Mouse (Mus musculus) erythroblast, embryonic 14.5 days (primary cell): ENCODE data around the gene Phc2. TPM values are rescaled to one million over a fixed set of nuclear protein-coding genes. Genes with fewer than 3 reads are reported as not detected.
A peak's percentile ranks its signal among the peaks of the same experiment; 100 is the strongest.

Source experiments
- H3K27me3 ChIP-seq: 2 replicates; pipeline ENCODE4 v1.6.1; 2012; ENCODE audit warnings: inconsistent platforms; ENCODE audit not compliant: control insufficient read depth
- H3K36me3 ChIP-seq: 2 replicates; pipeline ENCODE4 v1.6.1; 2012; ENCODE audit warnings: mild to moderate bottlenecking, inconsistent platforms; ENCODE audit not compliant: control insufficient read depth
- H3K4me1 ChIP-seq: 2 replicates; pipeline ENCODE4 v1.6.1; 2012; ENCODE audit warnings: inconsistent platforms; ENCODE audit not compliant: control insufficient read depth
- H3K4me3 ChIP-seq: replicated peaks from 2 replicates; pipeline ENCODE3; 2012; ENCODE audit warnings: moderate library complexity, mild to moderate bottlenecking, inconsistent platforms
- H3K9me3 ChIP-seq: 2 replicates; pipeline ENCODE4 v1.6.1; 2012; ENCODE audit warnings: low read length, inconsistent platforms, mixed read lengths; ENCODE audit not compliant: control insufficient read depth
- GATA1 ChIP-seq: IDR thresholded peaks from 2 replicates; pipeline ENCODE4 v1.6.1; 2012; ENCODE audit warnings: low read length, inconsistent platforms, mixed read lengths
- TAL1 ChIP-seq: IDR thresholded peaks from 3 replicates; pipeline ENCODE4 v1.6.1; 2012; ENCODE audit warnings: low read length, inconsistent platforms, mixed read lengths
- polyA plus RNA-seq: library from polyadenylated mRNA; stranded (reverse); fragments of >175 nt; gene quantifications from 2 replicates; pipeline ENCODE4 v1.2.3, GENCODE M21; 2012

The Phc2 gene
- polyA plus RNA-seq, 1 experiment, result 9.0 TPM

GRCm38 (mm10) chr4:128641766-128642717 lies 12.5 kb upstream of the Phc2 start:
- Histone ChIP-seq H3K9me3 (no peaks in the 10 kb centered on the region), H3K4me1 (peaks cover 4% of the 10 kb centered on the region)
- TF ChIP-seq TAL1 (no peak), GATA1 (no peak)

GRCm38 (mm10) chr4:128645896-128646295 lies 8.6 kb upstream of the Phc2 start:
- Histone ChIP-seq H3K9me3 (no peaks in the 10 kb centered on the region), H3K36me3 (no peaks in the 10 kb centered on the region), H3K4me3 (no peak overlapping the region), H3K27me3 (peaks cover 4% of the 10 kb centered on the region; the same call in 1 of the 2 replicates), H3K4me1 (peaks cover 4% of the 10 kb centered on the region)
- TF ChIP-seq TAL1, result no peak
- TF ChIP-seq GATA1, result no peak

More at GRCm38 (mm10) chr4:128641766-128642717, 12.5 kb upstream of the Phc2 start:
- Histone ChIP-seq H3K4me3 (no peak overlapping the region), H3K36me3 (no peaks in the 10 kb centered on the region), H3K27me3 (peaks cover 10% of the 10 kb centered on the region)

- no peak for TF ChIP-seq GATA1
- TF ChIP-seq TAL1, result no peak
- no peak overlapping the region for H3K4me3 ChIP-seq
- H3K4me1 ChIP-seq, result peaks cover 4% of the 10 kb centered on the region
- no peaks in the 10 kb centered on the region for H3K9me3 ChIP-seq
- H3K27me3 ChIP-seq, result peaks cover 4% of the 10 kb centered on the region; the same call in 1 of the 2 replicates
- no peaks in the 10 kb centered on the region for H3K36me3 ChIP-seq
Measured at GRCm38 (mm10) chr4:128646762-128647161, 7.7 kb upstream of the Phc2 start.

GRCm38 (mm10) chr4:128648567-128649255 lies 5.8 kb upstream of the Phc2 start:
- no peaks in the 10 kb centered on the region; the same call in 1 of the 2 replicates for H3K27me3 ChIP-seq
- TF ChIP-seq TAL1 (no peak), GATA1 (no peak)
- no peaks in the 10 kb centered on the region for H3K4me1 ChIP-seq
- H3K36me3 ChIP-seq, result no peaks in the 10 kb centered on the region
- H3K4me3 ChIP-seq, result no peak overlapping the region
- no peaks in the 10 kb centered on the region for H3K9me3 ChIP-seq

- Histone ChIP-seq H3K36me3 (no peaks in the 10 kb centered on the region), H3K4me1 (peaks cover 24% of the 10 kb centered on the region), H3K9me3 (no peaks in the 10 kb centered on the region), H3K4me3 (no peak overlapping the region), H3K27me3 (peaks cover 21% of the 10 kb centered on the region)
- TF ChIP-seq GATA1 (no peak), TAL1 (no peak)
Measured at GRCm38 (mm10) chr4:128651530-128651929, 3.0 kb upstream of the Phc2 start.

GRCm38 (mm10) chr4:128652584-128653298 lies 1.8 kb upstream of the Phc2 start:
- no peak for TF ChIP-seq GATA1
- TF ChIP-seq TAL1, result no peak
- Histone ChIP-seq H3K27me3 (peaks cover 22% of the 10 kb centered on the region), H3K36me3 (no peaks in the 10 kb centered on the region), H3K4me1 (peaks cover 31% of the 10 kb centered on the region), H3K9me3 (no peaks in the 10 kb centered on the region), H3K4me3 (no peak overlapping the region)

- Histone ChIP-seq H3K4me1 (peaks cover 37% of the 10 kb centered on the region), H3K36me3 (no peaks in the 10 kb centered on the region), H3K9me3 (no peaks in the 10 kb centered on the region), H3K4me3 (peak overlapping the region; percentile 76), H3K27me3 (peaks cover 24% of the 10 kb centered on the region)
- TF ChIP-seq GATA1 (no peak), TAL1 (no peak)
Measured at GRCm38 (mm10) chr4:128655446-128655845, 944 bp downstream of the Phc2 start.

- TF ChIP-seq GATA1, result no peak
- TF ChIP-seq TAL1, result no peak
- H3K27me3 ChIP-seq, result peaks cover 15% of the 10 kb centered on the region
- H3K9me3 ChIP-seq, result no peaks in the 10 kb centered on the region
- no peaks in the 10 kb centered on the region for H3K36me3 ChIP-seq
- peaks cover 36% of the 10 kb centered on the region for H3K4me1 ChIP-seq
- no peak overlapping the region for H3K4me3 ChIP-seq
Measured at GRCm38 (mm10) chr4:128660196-128660595, 5.7 kb downstream of the Phc2 start.
